Mouse (Mus musculus): Measurements from ENCODE around the gene Glipr1l2. TPM values are rescaled to one million over a fixed set of nuclear protein-coding genes. Genes with fewer than 3 reads are reported as not detected.

Glipr1l2 gene
- polyA plus RNA-seq, 1 experiment from 2014 or later: not detected

Other genes starting within 250 kb of the Glipr1l2 start
- gene Krr1, start 110.7 kb upstream of the Glipr1l2 start, polyA plus RNA-seq (2014; fragmentation: Nextera tagmentation; extraction: Ambion mirVana): 36.8 and 45.9 TPM in 2 replicates
- 3.5 and 3.7 TPM in 2 replicates for gene Glipr1, start 80.7 kb upstream of the Glipr1l2 start, polyA plus RNA-seq (2014; fragmentation: Nextera tagmentation; extraction: Ambion mirVana)
- gene Glipr1l1, start 23.2 kb upstream of the Glipr1l2 start, polyA plus RNA-seq (2014; fragmentation: Nextera tagmentation; extraction: Ambion mirVana): not detected in 2 replicates
- not detected in 2 replicates for gene Glipr1l3, start 77.0 kb downstream of the Glipr1l2 start, polyA plus RNA-seq (2014; fragmentation: Nextera tagmentation; extraction: Ambion mirVana)
- 0.39 and 0.46 TPM in 2 replicates for gene Caps2, start 80.3 kb downstream of the Glipr1l2 start, polyA plus RNA-seq (2014; fragmentation: Nextera tagmentation; extraction: Ambion mirVana)
- 1.1 and 1.3 TPM in 2 replicates for gene Kcnc2, start 187.8 kb downstream of the Glipr1l2 start, polyA plus RNA-seq (2014; fragmentation: Nextera tagmentation; extraction: Ambion mirVana)

Measured in embryonic facial prominence, embryonic 14.5 days (tissue).